In the genomic region with DNA sequence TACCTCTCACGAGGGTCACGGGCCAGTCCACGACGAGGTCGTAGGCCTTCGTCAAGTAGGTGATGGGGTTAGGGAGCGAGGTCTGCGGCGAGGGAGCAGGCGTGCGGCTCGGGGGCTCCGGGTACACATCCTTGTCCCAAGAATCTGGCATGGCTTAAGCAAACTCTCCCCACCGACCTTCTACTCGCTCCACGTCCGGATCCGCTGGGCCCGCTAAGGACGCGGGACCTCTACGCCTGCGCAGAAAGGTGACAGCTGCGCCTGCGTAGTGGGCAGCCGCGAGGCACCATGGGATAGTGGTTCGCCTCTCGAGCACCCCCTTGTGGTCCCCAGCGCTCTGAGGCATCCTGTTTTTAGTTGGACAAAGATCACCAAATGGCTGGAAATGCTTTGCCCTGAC, we compare ENCODE assay signal across 7 mouse cellular contexts. TPM values are rescaled to one million over a fixed set of nuclear protein-coding genes. Genes with fewer than 3 reads are reported as not detected.
DNase-seq lines count a peak whose midpoint lies in the region; ATAC-seq lines count a peak whose summit lies in the region.

Gene Ndufb10 (minus strand): TSS at position 295 of the 400 bp plus-strand sequence.

- H3K9ac ChIP-seq in embryonic facial prominence, embryonic 11.5 days (replicated peaks; ENCODE audit: low read length), result peak within 1 kb of the TSS; percentile 71
- peak within 1 kb of the TSS; percentile 78 for H3K9ac ChIP-seq in limb, embryonic 11.5 days (ENCODE audit: low read length)
- peak within 1 kb of the TSS; percentile 88 for H3K9ac ChIP-seq in midbrain, embryonic 14.5 days (replicated peaks; ENCODE audit: low read length)

- no peaks in the 10 kb centered on the region for H3K27me3 ChIP-seq in embryonic facial prominence, embryonic 11.5 days (ENCODE audit: control insufficient read depth, insufficient read depth, low read length)
- H3K27me3 ChIP-seq in limb, embryonic 11.5 days (ENCODE audit: control insufficient read depth, insufficient read depth, low read length), result no peaks in the 10 kb centered on the region
- H3K27me3 ChIP-seq in midbrain, embryonic 14.5 days (ENCODE audit: control insufficient read depth, insufficient read depth, low read length), result no peaks in the 10 kb centered on the region

- under 1% methylated on average over 30 of the region's 30 CpGs for WGBS in embryonic facial prominence, embryonic 11.5 days
- WGBS in limb, embryonic 11.5 days, result under 1% methylated on average over 30 of the region's 30 CpGs
- WGBS in midbrain, embryonic 14.5 days, result under 1% methylated on average over 30 of the region's 30 CpGs

- no peaks in the 10 kb centered on the region for H3K9me3 ChIP-seq in embryonic facial prominence, embryonic 11.5 days (replicated peaks; ENCODE audit: control insufficient read depth, low read length)
- no peaks in the 10 kb centered on the region for H3K9me3 ChIP-seq in limb, embryonic 11.5 days (ENCODE audit: control insufficient read depth, low read length)
- H3K9me3 ChIP-seq in midbrain, embryonic 14.5 days (ENCODE audit: control insufficient read depth, low read length), result no peaks in the 10 kb centered on the region

- H3K4me2 ChIP-seq in embryonic facial prominence, embryonic 11.5 days (ENCODE audit: low read depth, low read length), result peak within 1 kb of the TSS; percentile 56
- H3K4me2 ChIP-seq in limb, embryonic 11.5 days (ENCODE audit: low read depth, severe bottlenecking), result peak within 1 kb of the TSS; percentile 79
- peak within 1 kb of the TSS; percentile 94 for H3K4me2 ChIP-seq in midbrain, embryonic 14.5 days (ENCODE audit: low read length)

- ATAC-seq in embryonic facial prominence, embryonic 11.5 days (replicated peaks; ENCODE audit: insufficient number of reproducible peaks, low FRiP score, low TSS enrichment, low read depth), result peak; percentile 77
- peak; percentile 67 for ATAC-seq in limb, embryonic 11.5 days (ENCODE audit: insufficient number of reproducible peaks, low FRiP score, low TSS enrichment, low read depth)
- ATAC-seq in midbrain, embryonic 14.5 days (ENCODE audit: low FRiP score, low TSS enrichment), result peak; percentile 76

- DNase-seq in adrenal gland, postnatal 14 days, result peak; percentile 98
- peak; percentile 98 for DNase-seq in embryonic facial prominence, embryonic 11.5 days (ENCODE audit: low spot score)
- DNase-seq in heart, adult 11 months, result peak; percentile 99
- peak; percentile 98 for DNase-seq in kidney, adult 18-20 months
- peak; percentile 99 for DNase-seq in limb, embryonic 11.5 days (ENCODE audit: low spot score)
- DNase-seq in midbrain, embryonic 14.5 days, result peak; percentile 99
- peak; percentile 89 to 98 for DNase-seq in spleen, adult 18-20 months

- no peaks in the 10 kb centered on the region; the same call in 1 of the 2 replicates for H3K4me1 ChIP-seq in embryonic facial prominence, embryonic 11.5 days (ENCODE audit: control insufficient read depth, insufficient read depth, low read length)
- peaks cover 9% of the 10 kb centered on the region; the same call in 1 of the 2 replicates for H3K4me1 ChIP-seq in limb, embryonic 11.5 days (ENCODE audit: control insufficient read depth, insufficient read depth, low read length)
- peaks cover 9% of the 10 kb centered on the region for H3K4me1 ChIP-seq in midbrain, embryonic 14.5 days (ENCODE audit: control insufficient read depth, insufficient read depth, low read length)

- peak within 1 kb of the TSS; percentile 60 for H3K4me3 ChIP-seq in embryonic facial prominence, embryonic 11.5 days (ENCODE audit: low read depth, low read length)
- H3K4me3 ChIP-seq in limb, embryonic 11.5 days (ENCODE audit: low read depth, low read length), result peak within 1 kb of the TSS; percentile 83
- peak within 1 kb of the TSS; percentile 76 for H3K4me3 ChIP-seq in midbrain, embryonic 14.5 days (replicated peaks; ENCODE audit: low read depth, low read length)

- H3K27ac ChIP-seq in embryonic facial prominence, embryonic 11.5 days (replicated peaks; ENCODE audit: low read depth, low read length), result peak within 1 kb of the TSS; percentile 56
- H3K27ac ChIP-seq in limb, embryonic 11.5 days (replicated peaks; ENCODE audit: low read depth, low read length), result peak within 1 kb of the TSS; percentile 47
- H3K27ac ChIP-seq in midbrain, embryonic 14.5 days (replicated peaks; ENCODE audit: low read depth, low read length), result peak within 1 kb of the TSS; percentile 77

- H3K36me3 ChIP-seq in embryonic facial prominence, embryonic 11.5 days (replicated peaks; ENCODE audit: control insufficient read depth, insufficient read depth, low read depth, low read length), result peaks cover 8% of the 10 kb centered on the region
- peaks cover 6% of the 10 kb centered on the region for H3K36me3 ChIP-seq in limb, embryonic 11.5 days (ENCODE audit: control insufficient read depth, insufficient read depth, low read length)
- peaks cover 16% of the 10 kb centered on the region for H3K36me3 ChIP-seq in midbrain, embryonic 14.5 days (ENCODE audit: control insufficient read depth, insufficient read depth, low read length)

RNA-seq across cellular contexts. Expression of gene Ndufb10, which starts in this region (rescaled TPM):
- total RNA-seq in adrenal gland, postnatal 14 days (2021), result 418 and 458 TPM in 2 replicates
- polyA plus RNA-seq in embryonic facial prominence, embryonic 11.5 days (2014; fragmentation: Nextera tagmentation; extraction: Ambion mirVana), result 191 and 217 TPM in 2 replicates
- 211 and 216 TPM in 2 replicates for polyA plus RNA-seq in limb, embryonic 11.5 days (2014; fragmentation: Nextera tagmentation; extraction: Ambion mirVana)
- 282 and 319 TPM in 2 replicates for polyA plus RNA-seq in midbrain, embryonic 14.5 days (2014; fragmentation: Nextera tagmentation; extraction: Ambion mirVana)

Comparison
In these comparisons a context has a peak if more than half of its experiments do, and no peak if none do; other contexts are left out.
1. Peak in every context shown above with its lines: DNase-seq, ATAC-seq, H3K4me3 ChIP-seq and H3K27ac ChIP-seq.